Mouse (Mus musculus): ENCODE data around the gene Dennd1c.

- TF ChIP-seq CTCF (IDR thresholded peaks at IDR 0.05; ENCODE audit: low read depth, low read length) (peak; percentile 97), POLR2A (IDR thresholded peaks at IDR 0.05; ENCODE audit: borderline replicate concordance, low read depth, low read length) (no peak)
These were observed 18.3 kb upstream of the Dennd1c start for GRCm38 (mm10) chr17:57096623-57096920.
